Mouse (Mus musculus): ENCODE data around the gene Gm10073. TPM values are rescaled to one million over a fixed set of nuclear protein-coding genes. Genes with fewer than 3 reads are reported as not detected.
"Not testable (repeated sequence)": the region's sequence is repeated elsewhere in the genome, so short reads cannot be mapped to it uniquely, and the experiment has no call there.

Gm10073 gene
- polyA plus RNA-seq, 1 experiment from 2014 or later = 5.7 TPM

DNA sequence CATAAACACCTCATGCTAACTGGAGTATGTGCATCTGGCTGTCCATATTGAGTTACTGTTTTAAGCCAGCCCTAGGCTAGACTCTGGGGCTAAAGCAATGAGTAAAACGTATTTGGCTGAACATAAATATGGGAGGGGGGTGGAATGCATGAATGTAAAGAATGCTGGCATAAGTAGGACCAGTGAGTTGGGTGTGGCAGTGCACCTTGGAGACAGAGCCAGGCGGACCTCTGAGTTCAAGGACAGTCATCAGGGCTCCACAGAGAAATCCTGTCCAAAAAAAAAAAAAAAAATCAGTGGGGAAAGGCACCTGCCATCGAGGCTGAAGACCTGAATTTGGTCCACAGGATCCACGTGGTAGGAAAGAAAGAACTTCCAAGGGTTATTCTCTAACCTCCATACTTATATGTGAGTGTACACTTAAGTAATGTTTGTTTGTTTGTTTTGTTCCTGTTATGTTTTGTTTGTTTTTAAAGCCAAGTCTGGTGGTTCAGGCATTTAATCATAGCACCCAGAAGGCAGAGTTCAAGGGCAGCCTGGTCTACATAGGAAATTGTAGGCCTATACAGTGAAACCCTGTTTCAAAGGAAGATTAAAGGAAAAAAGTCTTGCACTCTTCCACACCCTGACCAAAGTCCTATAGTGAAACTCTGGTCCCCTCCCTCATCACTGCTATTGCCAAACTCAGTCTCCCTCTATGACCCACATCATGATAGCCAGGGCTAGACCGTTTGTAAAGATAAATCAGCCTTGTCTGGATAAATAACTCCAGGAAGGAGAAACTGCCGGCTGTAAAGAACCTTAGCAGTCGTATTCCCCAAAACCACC lies 36.0 kb upstream of the Gm10073 start:
- no peaks in the 10 kb centered on the region for H3K36me3 ChIP-seq
- H3K27me3 ChIP-seq = peaks cover 27% of the 10 kb centered on the region
- ATAC-seq (ENCODE audit: low FRiP score, low read depth) = no peak
- 82% methylated on average over 7 of the region's 7 CpGs for WGBS
- no peaks in the 10 kb centered on the region for H3K9me3 ChIP-seq
- H3K9ac ChIP-seq = no peak overlapping the region
- H3K4me1 ChIP-seq (replicated peaks) = no peaks in the 10 kb centered on the region
- no peak overlapping the region for H3K4me3 ChIP-seq
- no peak overlapping the region for H3K4me2 ChIP-seq
- no peak overlapping the region for H3K27ac ChIP-seq (replicated peaks)

GRCm38 (mm10) chr8:106608425-106608824 lies 35.2 kb upstream of the Gm10073 start:
- no peaks in the 10 kb centered on the region for H3K36me3 ChIP-seq
- H3K4me3 ChIP-seq = no peak overlapping the region
- no peak overlapping the region for H3K9ac ChIP-seq
- H3K4me2 ChIP-seq = no peak overlapping the region
- ATAC-seq (ENCODE audit: low FRiP score, low read depth) = no peak
- H3K27me3 ChIP-seq = peaks cover 35% of the 10 kb centered on the region
- H3K9me3 ChIP-seq = no peaks in the 10 kb centered on the region
- H3K27ac ChIP-seq (replicated peaks) = no peak overlapping the region
- H3K4me1 ChIP-seq (replicated peaks) = peaks cover 7% of the 10 kb centered on the region
- WGBS = 65% methylated on average over 3 of the region's 3 CpGs

GRCm38 (mm10) chr8:106607783-106608182 lies 34.5 kb upstream of the Gm10073 start:
- Histone ChIP-seq H3K27me3 (peaks cover 42% of the 10 kb centered on the region), H3K4me1 (replicated peaks) (peaks cover 14% of the 10 kb centered on the region)
- not testable (repeated sequence) for H3K4me3 ChIP-seq; H3K36me3 ChIP-seq; H3K9me3 ChIP-seq; ATAC-seq (ENCODE audit: low FRiP score, low read depth); H3K9ac ChIP-seq; H3K27ac ChIP-seq (replicated peaks); H3K4me2 ChIP-seq
- WGBS = 90% methylated on average over 4 of the region's 4 CpGs

DNA sequence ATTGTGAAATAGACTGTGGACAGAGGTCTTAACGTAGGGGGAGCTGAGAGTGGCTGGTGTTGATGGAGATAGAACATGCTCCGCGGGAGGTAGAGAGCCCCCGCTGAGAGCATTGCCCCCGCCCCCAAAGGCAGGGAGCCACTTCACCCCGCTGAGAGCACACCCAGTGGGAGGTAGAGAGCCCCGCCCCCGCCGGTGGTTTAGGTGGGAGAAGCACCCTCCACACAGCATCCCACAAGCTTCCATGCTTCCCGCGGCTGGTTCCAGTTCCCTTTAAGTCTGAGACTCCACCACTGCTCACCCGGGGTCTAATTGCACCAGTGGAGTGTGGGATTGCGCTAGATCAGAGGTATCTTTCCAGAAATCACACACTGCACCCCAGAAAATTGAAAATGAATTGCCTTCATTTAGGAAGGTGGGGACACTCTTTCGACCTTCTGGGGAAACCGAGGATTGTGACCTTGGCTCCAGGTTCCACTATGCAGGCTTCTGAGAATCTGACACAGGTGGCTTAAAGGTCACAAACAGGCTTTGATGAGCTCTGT lies 33.4 kb upstream of the Gm10073 start:
- no peaks in the 10 kb centered on the region for H3K36me3 ChIP-seq
- no peak overlapping the region for H3K4me2 ChIP-seq
- no peak overlapping the region for H3K9ac ChIP-seq
- no peaks in the 10 kb centered on the region for H3K9me3 ChIP-seq
- H3K27ac ChIP-seq (replicated peaks) = no peak overlapping the region
- WGBS = 38% methylated on average over 15 of the region's 15 CpGs
- peaks cover 16% of the 10 kb centered on the region for H3K4me1 ChIP-seq (replicated peaks)
- ATAC-seq (ENCODE audit: low FRiP score, low read depth) = no peak
- H3K4me3 ChIP-seq = no peak overlapping the region
- peaks cover 53% of the 10 kb centered on the region for H3K27me3 ChIP-seq

DNA sequence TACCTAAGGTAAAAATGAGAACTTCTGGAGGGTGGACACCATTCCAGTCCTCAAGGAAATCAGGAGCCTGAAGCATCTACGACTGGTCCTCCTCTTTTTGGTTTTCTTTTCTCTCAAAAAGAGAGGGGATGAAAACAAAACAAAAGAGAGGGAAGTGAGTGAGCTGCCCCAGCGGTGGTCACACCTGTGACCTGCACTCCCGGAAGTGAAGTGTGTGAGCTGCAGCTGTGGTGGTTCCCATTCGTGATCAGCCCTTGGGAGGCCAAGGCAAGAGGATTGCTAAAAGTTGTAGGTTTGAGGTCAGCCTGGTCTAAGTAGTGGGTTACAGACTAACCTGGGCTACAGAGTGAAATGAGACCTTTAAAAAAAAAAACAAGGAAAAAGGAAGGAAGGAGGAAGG lies 32.9 kb upstream of the Gm10073 start:
- H3K4me1 ChIP-seq (replicated peaks) = peaks cover 16% of the 10 kb centered on the region
- no peak for ATAC-seq (ENCODE audit: low FRiP score, low read depth)
- no peaks in the 10 kb centered on the region for H3K36me3 ChIP-seq
- no peak overlapping the region for H3K27ac ChIP-seq (replicated peaks)
- 45% methylated on average over 4 of the region's 4 CpGs for WGBS
- H3K4me2 ChIP-seq = no peak overlapping the region
- H3K9ac ChIP-seq = no peak overlapping the region
- H3K9me3 ChIP-seq = no peaks in the 10 kb centered on the region
- H3K27me3 ChIP-seq = peaks cover 58% of the 10 kb centered on the region
- no peak overlapping the region for H3K4me3 ChIP-seq

GRCm38 (mm10) chr8:106605657-106606056 lies 32.4 kb upstream of the Gm10073 start:
- Histone ChIP-seq H3K36me3 (no peaks in the 10 kb centered on the region), H3K27me3 (peaks cover 58% of the 10 kb centered on the region), H3K27ac (replicated peaks) (no peak overlapping the region), H3K4me3 (no peak overlapping the region), H3K9ac (no peak overlapping the region), H3K4me1 (replicated peaks) (peaks cover 16% of the 10 kb centered on the region), H3K4me2 (no peak overlapping the region), H3K9me3 (no peaks in the 10 kb centered on the region)
- no peak for ATAC-seq (ENCODE audit: low FRiP score, low read depth)
- WGBS = 72% methylated on average over 7 of the region's 7 CpGs

- Histone ChIP-seq H3K9ac (no peak overlapping the region), H3K27me3 (peaks cover 58% of the 10 kb centered on the region), H3K27ac (replicated peaks) (no peak overlapping the region), H3K9me3 (no peaks in the 10 kb centered on the region), H3K4me3 (peak overlapping the region; percentile 47), H3K36me3 (no peaks in the 10 kb centered on the region), H3K4me1 (replicated peaks) (peaks cover 16% of the 10 kb centered on the region), H3K4me2 (peak overlapping the region; percentile 98)
- WGBS = 3% methylated on average over 18 of the region's 19 CpGs
- ATAC-seq (ENCODE audit: low FRiP score, low read depth) = no peak
These were observed 30.7 kb upstream of the Gm10073 start for GRCm38 (mm10) chr8:106603933-106604332.

DNA sequence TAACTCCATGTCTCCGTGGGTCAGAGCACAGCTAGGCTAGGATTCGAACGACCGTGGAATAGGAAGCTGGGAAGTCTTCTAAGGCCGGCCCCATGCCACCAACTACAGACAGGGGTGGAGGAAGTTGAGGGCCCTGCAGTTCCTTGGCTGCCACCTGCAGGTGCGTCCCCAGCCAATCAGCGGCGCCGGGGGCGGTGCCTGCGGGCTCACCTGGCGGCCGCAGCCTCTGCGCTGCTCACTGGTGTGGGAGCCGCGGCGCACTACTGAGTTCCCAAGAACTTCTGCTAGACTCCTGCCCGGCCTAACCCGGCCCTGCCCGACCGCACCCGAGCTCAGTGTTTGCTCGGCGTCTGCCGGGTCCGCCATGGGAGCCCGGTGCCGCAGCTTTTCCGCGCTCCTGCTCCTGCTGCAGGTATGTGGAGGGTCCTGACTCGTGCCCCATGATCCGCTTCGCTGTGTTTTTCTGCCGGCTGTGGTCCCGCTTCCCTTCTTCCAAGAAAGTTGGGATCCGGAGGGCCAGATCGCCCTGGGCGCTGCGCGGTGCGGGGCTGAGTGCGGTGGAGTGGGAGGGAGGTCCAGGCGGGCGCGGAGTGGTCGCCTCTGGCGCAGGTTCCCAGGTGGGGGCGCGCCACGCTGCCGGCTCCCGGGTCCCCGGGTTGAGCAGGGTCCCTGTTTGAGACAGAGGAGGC lies 30.0 kb upstream of the Gm10073 start, which contains the start of gene Cdh1:
Gene Cdh1 (plus strand): TSS at position 221 of the 689 bp plus-strand sequence.
- Histone ChIP-seq H3K36me3 (no peaks in the 10 kb centered on the region), H3K9ac (peak within 1 kb of the TSS; percentile 35; the same call in 1 of the 2 replicates), H3K4me2 (peak within 1 kb of the TSS; percentile 98), H3K4me3 (peak within 1 kb of the TSS; percentile 47), H3K27ac (replicated peaks) (no peak within 1 kb of the TSS), H3K27me3 (peaks cover 58% of the 10 kb centered on the region), H3K9me3 (no peaks in the 10 kb centered on the region), H3K4me1 (replicated peaks) (peaks cover 16% of the 10 kb centered on the region)
- under 1% methylated on average over 50 of the region's 53 CpGs for WGBS
- ATAC-seq (ENCODE audit: low FRiP score, low read depth) = 0 out of 2 replicates have a peak, but pooled peaks have one; percentile 69

- no peak overlapping the region for H3K9ac ChIP-seq
- ATAC-seq (ENCODE audit: low FRiP score, low read depth) = no peak
- no peak overlapping the region for H3K4me3 ChIP-seq
- H3K27ac ChIP-seq (replicated peaks) = no peak overlapping the region
- H3K27me3 ChIP-seq = peaks cover 32% of the 10 kb centered on the region
- H3K4me2 ChIP-seq = no peak overlapping the region
- H3K4me1 ChIP-seq (replicated peaks) = peaks cover 16% of the 10 kb centered on the region
- 28% methylated on average over 7 of the region's 7 CpGs for WGBS
- H3K9me3 ChIP-seq = no peaks in the 10 kb centered on the region
- H3K36me3 ChIP-seq = no peaks in the 10 kb centered on the region
These were observed 26.2 kb upstream of the Gm10073 start for GRCm38 (mm10) chr8:106599265-106599979.

GRCm38 (mm10) chr8:106597067-106597466 lies 23.8 kb upstream of the Gm10073 start:
- no peak overlapping the region for H3K27ac ChIP-seq (replicated peaks)
- H3K36me3 ChIP-seq = no peaks in the 10 kb centered on the region
- H3K9ac ChIP-seq = no peak overlapping the region
- H3K27me3 ChIP-seq = peaks cover 9% of the 10 kb centered on the region
- H3K9me3 ChIP-seq = no peaks in the 10 kb centered on the region
- H3K4me1 ChIP-seq (replicated peaks) = no peaks in the 10 kb centered on the region
- WGBS = 97% methylated on average over 5 of the region's 5 CpGs
- no peak for ATAC-seq (ENCODE audit: low FRiP score, low read depth)
- H3K4me3 ChIP-seq = no peak overlapping the region
- H3K4me2 ChIP-seq = no peak overlapping the region

- WGBS = 92% methylated on average over 3 of the region's 3 CpGs
- not testable (repeated sequence) for H3K4me3 ChIP-seq; H3K36me3 ChIP-seq; H3K27ac ChIP-seq (replicated peaks); H3K9me3 ChIP-seq; ATAC-seq (ENCODE audit: low FRiP score, low read depth); H3K4me1 ChIP-seq (replicated peaks); H3K4me2 ChIP-seq; H3K9ac ChIP-seq; H3K27me3 ChIP-seq
These were observed 22.4 kb upstream of the Gm10073 start for GRCm38 (mm10) chr8:106595623-106596022.
